In genomic region chr1:127484826-127485225, GRCm38 (mm10) we compare ENCODE assay signal across 8 mouse cellular contexts.
DNase-seq lines count a peak whose midpoint lies in the region; ATAC-seq and TF ChIP-seq lines count a peak whose summit lies in the region.
"Had no signal": no experiment of that assay in that cellular context is flagged by ENCODE, and none has a peak within 500 bp of the region (broad histone marks: within the 10 kb centered on the region; RNA-seq: fewer than 3 reads in every experiment).

No protein-coding gene starts in this region.

- no peaks in the 10 kb centered on the region for H3K27me3 ChIP-seq in forebrain, embryonic 14.5 days (replicated peaks; ENCODE audit: control insufficient read depth, insufficient read depth, low read length)
- no peaks in the 10 kb centered on the region for H3K27me3 ChIP-seq in liver, adult 2 months (ENCODE audit: control insufficient read depth, insufficient read depth, low read length)

- no peak overlapping the region for H3K9ac ChIP-seq in forebrain, embryonic 14.5 days (ENCODE audit: low read length)
- no peak overlapping the region for H3K9ac ChIP-seq in liver, adult 2 months (ENCODE audit: low read depth, low read length)

- no peak for TF ChIP-seq POLR2A in liver, adult 2 months (IDR thresholded peaks at IDR 0.05; ENCODE audit: extremely low read depth, insufficient read depth, low read length)

- H3K36me3 ChIP-seq in forebrain, embryonic 14.5 days (ENCODE audit: control insufficient read depth, insufficient read depth, low read length): 0 out of 2 replicates have a peak, but pooled peaks cover 2% of the 10 kb centered on the region
- no peaks in the 10 kb centered on the region; the same call in 1 of the 2 replicates for H3K36me3 ChIP-seq in liver, adult 2 months (ENCODE audit: control insufficient read depth, insufficient read depth, low read length)

- H3K4me1 ChIP-seq in forebrain, embryonic 14.5 days (ENCODE audit: control insufficient read depth, insufficient read depth, low read length): no peaks in the 10 kb centered on the region; the same call in 1 of the 2 replicates
- no peaks in the 10 kb centered on the region for H3K4me1 ChIP-seq in liver, adult 2 months (ENCODE audit: control insufficient read depth, insufficient read depth, low read length)

- peak; percentile 55 to 65 for DNase-seq in left cerebral cortex, adult 18-20 months (ENCODE audit: low spot score in 2 of 2)
- no peak for DNase-seq in left cerebral cortex, adult 11 months (ENCODE audit: low spot score)
- DNase-seq in NIH3T3 (ENCODE audit: low read depth): peak; percentile 72
- DNase-seq in c-Kit-positive CD71-negative TER-119-negative erythroid progenitor cells, embryonic 14.5 days (ENCODE audit: low read depth): peak; percentile 38
- peak; percentile 56 for DNase-seq in forebrain, embryonic 14.5 days (ENCODE audit: low spot score)
- DNase-seq in liver, adult 2 months (ENCODE audit: extremely low read depth, low read depth, low spot score): no peak
- DNase-seq in right cerebral cortex, postnatal 14 days: peak; percentile 74

- H3K4me3 ChIP-seq in forebrain, embryonic 14.5 days (ENCODE audit: low read depth, low read length): no peak overlapping the region
- no peak overlapping the region for H3K4me3 ChIP-seq in liver, adult 2 months (ENCODE audit: insufficient read depth, low read depth, low read length)
- H3K4me3 ChIP-seq: myocyte had no signal

- H3K4me2 ChIP-seq in forebrain, embryonic 14.5 days (ENCODE audit: low read length): no peak overlapping the region

- WGBS in forebrain, embryonic 14.5 days: 52% methylated on average over 7 of the region's 7 CpGs
- 51% methylated on average over 7 of the region's 7 CpGs for WGBS in liver, adult 2 months

- H3K79me2 ChIP-seq in liver, adult 2 months (ENCODE audit: control insufficient read depth, insufficient read depth, low read length): no peaks in the 10 kb centered on the region

- H3K27ac ChIP-seq in forebrain, embryonic 14.5 days (ENCODE audit: low read depth, low read length): no peak overlapping the region
- H3K27ac ChIP-seq in liver, adult 2 months (replicated peaks; ENCODE audit: insufficient read depth, low read depth, low read length): no peak overlapping the region

- peak; percentile 76 for TF ChIP-seq CTCF in liver, adult 2 months (IDR thresholded peaks at IDR 0.05; ENCODE audit: low read depth, low read length)

- no peak for ATAC-seq in forebrain, embryonic 14.5 days

- H3K9me3 ChIP-seq in forebrain, embryonic 14.5 days (replicated peaks; ENCODE audit: control insufficient read depth, low read length): no peaks in the 10 kb centered on the region

Comparison
In these comparisons a context has a peak if more than half of its experiments do, and no peak if none do; other contexts are left out.
1. DNase-seq: peak in left cerebral cortex, adult 18-20 months (2 of 2), NIH3T3 (single experiment), c-Kit-positive CD71-negative TER-119-negative erythroid progenitor cells, embryonic 14.5 days (single experiment), forebrain, embryonic 14.5 days (single experiment) and right cerebral cortex, postnatal 14 days (single experiment); none in left cerebral cortex, adult 11 months (single experiment) and liver, adult 2 months (single experiment).